7 mouse cellular contexts compared by ENCODE assay signal in genomic region chr12:108230821-108231794, GRCm38 (mm10). TPM values are rescaled to one million over a fixed set of nuclear protein-coding genes. Genes with fewer than 3 reads are reported as not detected.
DNase-seq lines count a peak whose midpoint lies in the region; ATAC-seq and TF ChIP-seq lines count a peak whose summit lies in the region.

No protein-coding gene starts in this region.

- H3K27me3 ChIP-seq in thymus, adult 2 months (ENCODE audit: control insufficient read depth, insufficient read depth, low read length): no peaks in the 10 kb centered on the region
- H3K27me3 ChIP-seq in hindbrain, postnatal 0 days (ENCODE audit: insufficient read depth, low read length): no peaks in the 10 kb centered on the region

- peak overlapping the region; percentile 13; the same call in 1 of the 2 replicates for H3K9ac ChIP-seq in hindbrain, postnatal 0 days (replicated peaks; ENCODE audit: low read length)

- intact Hi-C loops in left cerebral cortex, postnatal 10 days (cut with DNase I): no loop called here

- H3K4me2 ChIP-seq in hindbrain, postnatal 0 days (ENCODE audit: low read depth, low read length): 0 out of 2 replicates have a peak overlapping the region, but pooled peaks have one; percentile 1

- H3K4me1 ChIP-seq in thymus, adult 2 months (replicated peaks; ENCODE audit: control insufficient read depth, insufficient read depth, low read length): no peaks in the 10 kb centered on the region
- peaks cover 13% of the 10 kb centered on the region; the same call in 1 of the 2 replicates for H3K4me1 ChIP-seq in hindbrain, postnatal 0 days (ENCODE audit: insufficient read depth, low read length)

- no peaks in the 10 kb centered on the region for H3K36me3 ChIP-seq in thymus, adult 2 months (ENCODE audit: control insufficient read depth, insufficient read depth, low read length)
- H3K36me3 ChIP-seq in hindbrain, postnatal 0 days (ENCODE audit: insufficient read depth, low read length): no peaks in the 10 kb centered on the region

- ATAC-seq in hindbrain, postnatal 0 days: no peak
- ATAC-seq in megakaryocyte-erythroid progenitor cell, adult 5-6 weeks (replicated peaks; ENCODE audit: low FRiP score, low TSS enrichment, poor library complexity, severe bottlenecking): peak; percentile 56; the same call in 1 of the 2 replicates

- TF ChIP-seq CTCF in thymus, adult 2 months (IDR thresholded peaks at IDR 0.05; ENCODE audit: borderline replicate concordance, control insufficient read depth, extremely low read depth, insufficient read depth, low read length, poor library complexity): peak; percentile 7; the same call in 1 of the 2 replicates
- peak; percentile 54 for TF ChIP-seq CTCF in hindbrain, postnatal 0 days (IDR thresholded peaks at IDR 0.05; ENCODE audit: low read depth)

- no peak overlapping the region for H3K27ac ChIP-seq in thymus, adult 2 months (ENCODE audit: control insufficient read depth, insufficient read depth, low read length)
- H3K27ac ChIP-seq in hindbrain, postnatal 0 days: peak overlapping the region; percentile 46

- no peak overlapping the region for H3K4me3 ChIP-seq in thymus, adult 2 months (ENCODE audit: control insufficient read depth, insufficient read depth, low read length)
- no peak overlapping the region for H3K4me3 ChIP-seq in hindbrain, postnatal 0 days (ENCODE audit: low read length)

- peak; percentile 44 for DNase-seq in thymus, adult 2 months
- DNase-seq in thymus, adult 18-20 months: no peak
- DNase-seq in cerebellum, postnatal 4 days (ENCODE audit: low spot score in 2 of 2): peak; percentile 49 to 59
- peak; percentile 57 for DNase-seq in hindbrain, postnatal 0 days (ENCODE audit: low spot score)
- no peak for DNase-seq in right cerebral cortex, postnatal 14 days
- no peak for DNase-seq in left cerebral cortex, postnatal 10 days (ENCODE audit: extremely low spot score in 1 of 2, low spot score in 2 of 2)

- H3K9me3 ChIP-seq in hindbrain, postnatal 0 days (ENCODE audit: low read length): no peaks in the 10 kb centered on the region

- 70% methylated on average over 18 of the region's 18 CpGs for WGBS in thymus, adult 2 months
- 44% methylated on average over 17 of the region's 18 CpGs for WGBS in hindbrain, postnatal 0 days

- TF ChIP-seq POLR2A in thymus, adult 2 months (IDR thresholded peaks at IDR 0.05; ENCODE audit: control insufficient read depth, extremely low read depth, insufficient read depth, low read length, poor library complexity): no peak

RNA-seq across cellular contexts. Expression of gene Ccdc85c, which starts 44.1 kb away (rescaled TPM):
- polyA plus RNA-seq in thymus, adult 2 months (2012; rRNA removed): 26.1 and 35.2 TPM in 2 replicates
- total RNA-seq in hindbrain, postnatal 0 days (2014; rRNA removed): 86.3 and 94.7 TPM in 2 replicates
- 16.9 and 17.0 TPM in 2 replicates for polyA plus RNA-seq in hindbrain, postnatal 0 days (2015; fragmentation: Nextera tagmentation; extraction: Ambion mirVana)
- total RNA-seq in megakaryocyte-erythroid progenitor cell, adult 5-6 weeks (2014; fragmentation: Nextera tagmentation): 1.3 TPM in 1 of 2 replicates, not detected in the other
- 0.42 and 1.3 TPM in 2 replicates for total RNA-seq in megakaryocyte-erythroid progenitor cell, adult 5-6 weeks (2017)
- 10 to 100 TPM; 58.9 to 59.6 TPM for total RNA-seq in left cerebral cortex, postnatal 10 days (2021)

RNA-seq across cellular contexts. Expression of gene Ccnk, which starts 51.7 kb away (rescaled TPM):
- 36.2 and 39.3 TPM in 2 replicates for polyA plus RNA-seq in thymus, adult 2 months (2012; rRNA removed)
- 8.0 and 10.7 TPM in 2 replicates for total RNA-seq in hindbrain, postnatal 0 days (2014; rRNA removed)
- polyA plus RNA-seq in hindbrain, postnatal 0 days (2015; fragmentation: Nextera tagmentation; extraction: Ambion mirVana): 2.3 and 2.8 TPM in 2 replicates
- 75.0 and 84.0 TPM in 2 replicates for total RNA-seq in megakaryocyte-erythroid progenitor cell, adult 5-6 weeks (2014; fragmentation: Nextera tagmentation)
- 7.8 and 24.5 TPM in 2 replicates for total RNA-seq in megakaryocyte-erythroid progenitor cell, adult 5-6 weeks (2017)
- 10 to 100 TPM; 29.1 to 31.1 TPM for total RNA-seq in left cerebral cortex, postnatal 10 days (2021)

RNA-seq across cellular contexts. Expression of gene Setd3, which starts 52.0 kb away (rescaled TPM):
- 27.6 and 28.5 TPM in 2 replicates for polyA plus RNA-seq in thymus, adult 2 months (2012; rRNA removed)
- total RNA-seq in hindbrain, postnatal 0 days (2014; rRNA removed): 57.4 and 61.3 TPM in 2 replicates
- polyA plus RNA-seq in hindbrain, postnatal 0 days (2015; fragmentation: Nextera tagmentation; extraction: Ambion mirVana): 87.1 and 90.4 TPM in 2 replicates
- 58.0 and 66.0 TPM in 2 replicates for total RNA-seq in megakaryocyte-erythroid progenitor cell, adult 5-6 weeks (2014; fragmentation: Nextera tagmentation)
- total RNA-seq in megakaryocyte-erythroid progenitor cell, adult 5-6 weeks (2017): 83.4 and 118 TPM in 2 replicates
- total RNA-seq in left cerebral cortex, postnatal 10 days (2021): 100 to 1,000 TPM; 121 to 127 TPM

Comparison
In these comparisons a context has a peak if more than half of its experiments do, and no peak if none do; other contexts are left out.
1. DNase-seq: peak in thymus, adult 2 months (single experiment), cerebellum, postnatal 4 days (2 of 2) and hindbrain, postnatal 0 days (single experiment); none in thymus, adult 18-20 months (0 of 2), right cerebral cortex, postnatal 14 days (single experiment) and left cerebral cortex, postnatal 10 days (0 of 2).
2. RNA of gene Ccdc85c, which starts 44.1 kb away (total RNA-seq): 86.3 to 94.7 TPM in hindbrain, postnatal 0 days and 58.9 to 59.6 TPM in left cerebral cortex, postnatal 10 days; 0.42 to 1.3 TPM in megakaryocyte-erythroid progenitor cell, adult 5-6 weeks; every median in the first group is over 10 times any median in the second.